Mouse (Mus musculus): ENCODE measurements around the gene Socs2. TPM values are rescaled to one million over a fixed set of nuclear protein-coding genes. Genes with fewer than 3 reads are reported as not detected.

The Socs2 gene
- polyA plus RNA-seq, 1 experiment from 2014 or later = 141 TPM

Other genes starting within 250 kb of the Socs2 start
- gene Cradd, start 93.0 kb downstream of the Socs2 start, polyA plus RNA-seq (2014; fragmentation: Nextera tagmentation; extraction: Ambion mirVana) = 12.8 and 13.6 TPM in 2 replicates
- 252 and 276 TPM in 2 replicates for gene Mrpl42, start 84.8 kb upstream of the Socs2 start, polyA plus RNA-seq (2014; fragmentation: Nextera tagmentation; extraction: Ambion mirVana)
- gene Ube2n, start 98.0 kb upstream of the Socs2 start, polyA plus RNA-seq (2014; fragmentation: Nextera tagmentation; extraction: Ambion mirVana) = 369 and 376 TPM in 2 replicates
- 91.5 and 116 TPM in 2 replicates for gene Nudt4, start 147.0 kb upstream of the Socs2 start, polyA plus RNA-seq (2014; fragmentation: Nextera tagmentation; extraction: Ambion mirVana)

Measured in neural tube, embryonic 14.5 days (tissue).